Mouse (Mus musculus) forebrain, embryonic 14.5 days (tissue): Measurements from ENCODE around the gene Mrto4. TPM values are rescaled to one million over a fixed set of nuclear protein-coding genes. Genes with fewer than 3 reads are reported as not detected.

ENCODE experiments used
- ATAC-seq: fragments of 200-750 bp; cut with Nextera tagmentation; 2 replicates; pipeline ENCODE4 v1.8.0; 2017; ENCODE audit warnings: mild to moderate bottlenecking, moderate library complexity
- DNase-seq: peaks from one replicate; pipeline ENCODE4 v3.0.0-alpha.2; 2015; ENCODE audit warnings: low spot score
- H3K27ac ChIP-seq: fragments of 300-500 bp; sonication (generic); 2 replicates; pipeline ENCODE4 v1.5.1; 2014; ENCODE audit warnings: low read depth, mild to moderate bottlenecking, control low read depth, low read length, moderate library complexity
- H3K27me3 ChIP-seq: fragments of 300-500 bp; sonication (generic); replicated peaks from 2 replicates; pipeline ENCODE4 v1.6.1; 2014; ENCODE audit warnings: low read length, control low read depth, mixed read lengths; ENCODE audit not compliant: control insufficient read depth, insufficient read depth
- H3K36me3 ChIP-seq: fragments of 300-500 bp; sonication (generic); 2 replicates; pipeline ENCODE4 v1.6.1; 2014; ENCODE audit warnings: low read length, control low read depth; ENCODE audit not compliant: control insufficient read depth, insufficient read depth
- H3K4me1 ChIP-seq: fragments of 300-500 bp; sonication (generic); 2 replicates; pipeline ENCODE4 v1.6.1; 2014; ENCODE audit warnings: antibody characterized with exemption, low read length, control low read depth; ENCODE audit not compliant: control insufficient read depth, insufficient read depth
- H3K4me2 ChIP-seq: fragments of 300-500 bp; sonication (generic); 2 replicates; pipeline ENCODE4 v1.6.1; 2014; ENCODE audit warnings: mild to moderate bottlenecking, control low read depth, low read length
- H3K4me3 ChIP-seq: fragments of 300-500 bp; sonication (generic); 2 replicates; pipeline ENCODE4 v1.5.1; 2014; ENCODE audit warnings: low read depth, low read length, control low read depth
- H3K9ac ChIP-seq: fragments of 300-500 bp; sonication (generic); 2 replicates; pipeline ENCODE4 v1.6.1; 2014; ENCODE audit warnings: mild to moderate bottlenecking, low read length, control low read depth, moderate library complexity
- H3K9me3 ChIP-seq: fragments of 300-500 bp; sonication (generic); replicated peaks from 2 replicates; pipeline ENCODE4 v1.6.1; 2016; ENCODE audit warnings: low read length, control low read depth, mixed read lengths; ENCODE audit not compliant: control insufficient read depth
- WGBS: fragments of 180-500 bp; shearing (Covaris S2); extraction: QIAGEN DNeasy Blood & Tissue Kit; methylation state at CpG from one replicate; pipeline ENCODE4 v1.1.7; 2014; 5-methylcytosine and 5-hydroxymethylcytosine counted together
- polyA plus RNA-seq: library from polyadenylated mRNA; unstranded; fragments of >200 nt; fragmentation: Nextera tagmentation; extraction: Ambion mirVana; gene quantifications from 2 replicates; pipeline ENCODE4 v1.2.1, GENCODE M21; 2014

Gene Mrto4
- polyA plus RNA-seq, 1 experiment from 2014 or later: 110 TPM

DNA sequence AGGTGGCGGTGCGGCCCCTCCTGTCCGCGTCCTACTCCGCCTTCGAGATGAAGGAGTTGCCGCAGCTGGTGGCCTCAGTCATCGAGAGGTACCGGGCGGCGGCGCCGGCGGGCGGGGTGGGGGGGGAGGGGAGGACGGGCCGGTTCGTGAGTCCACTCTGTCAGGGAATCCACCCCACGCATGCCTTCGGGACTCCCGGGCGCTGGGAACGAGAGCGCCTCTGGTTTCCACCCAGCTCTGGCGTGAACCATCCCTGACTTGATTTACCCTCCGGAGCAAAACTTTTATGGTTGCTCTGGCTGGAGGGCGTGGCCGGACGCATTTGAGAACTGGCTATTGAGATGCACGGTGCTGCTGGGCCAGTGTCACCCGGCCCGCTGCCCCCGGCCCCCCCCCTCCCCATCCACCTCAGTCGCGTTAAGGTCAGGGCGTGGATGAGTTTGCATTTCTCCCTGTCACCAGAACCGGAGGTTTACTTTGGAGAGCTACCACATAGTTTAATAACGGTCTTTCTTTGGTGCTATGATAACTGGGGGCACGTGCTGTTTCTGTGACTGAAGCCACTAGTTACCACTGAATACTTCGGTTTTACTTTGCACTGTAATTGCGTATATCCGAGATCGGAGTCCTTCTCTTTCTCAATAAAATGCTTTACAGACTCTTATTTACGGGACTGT, 28.5 kb upstream of the Mrto4 start:
- ATAC-seq: no peak; the same call in 1 of the 2 replicates
- peak overlapping the region; percentile 67 for H3K27ac ChIP-seq
- 3% methylated on average over 40 of the region's 44 CpGs for WGBS

DNA sequence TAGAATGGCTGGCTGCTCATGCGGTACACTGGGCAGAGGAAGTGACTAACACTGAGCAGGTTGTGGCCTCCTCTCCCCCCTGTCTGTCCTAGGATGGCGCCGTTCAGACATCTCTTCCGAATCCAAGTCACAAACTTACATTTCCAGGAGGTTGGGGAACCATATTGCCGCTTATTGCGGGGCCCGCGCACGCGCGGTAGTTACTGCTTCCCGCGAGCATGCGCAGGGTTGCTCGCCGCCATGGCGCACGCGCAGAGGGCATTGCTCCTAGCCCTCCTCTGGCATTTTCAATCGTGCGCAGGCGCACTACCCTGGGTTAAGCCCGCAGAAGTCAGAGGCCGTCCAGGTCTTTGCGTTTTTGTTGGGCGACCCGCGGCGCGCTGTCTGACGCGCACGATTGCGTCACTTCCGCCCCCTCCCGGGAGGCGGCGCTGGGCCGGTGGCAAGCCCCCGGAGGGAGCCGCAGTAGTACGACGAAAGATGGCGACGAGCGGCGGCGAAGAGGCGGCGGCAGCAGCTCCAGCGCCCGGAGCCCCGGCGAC, 27.9 kb upstream of the Mrto4 start:
- ATAC-seq (peak; percentile 95), DNase-seq (peak; percentile 99)
- H3K4me1 ChIP-seq: peaks cover 11% of the 10 kb centered on the region
- H3K9ac ChIP-seq: peak overlapping the region; percentile 86
- H3K4me3 ChIP-seq: peak overlapping the region; percentile 88
- peak overlapping the region; percentile 96 for H3K4me2 ChIP-seq
- peak overlapping the region; percentile 68 for H3K27ac ChIP-seq
- no peaks in the 10 kb centered on the region for H3K9me3 ChIP-seq
- peaks cover 23% of the 10 kb centered on the region for H3K36me3 ChIP-seq
- no peaks in the 10 kb centered on the region for H3K27me3 ChIP-seq
- under 1% methylated on average over 54 of the region's 54 CpGs for WGBS

More for the DNA sequence above, 28.5 kb upstream of the Mrto4 start:
- peak; percentile 2 for DNase-seq
- Histone ChIP-seq H3K4me2 (peak overlapping the region; percentile 96), H3K4me3 (peak overlapping the region; percentile 88), H3K9me3 (no peaks in the 10 kb centered on the region), H3K4me1 (peaks cover 11% of the 10 kb centered on the region), H3K36me3 (peaks cover 16% of the 10 kb centered on the region), H3K9ac (peak overlapping the region; percentile 86), H3K27me3 (no peaks in the 10 kb centered on the region)

DNA sequence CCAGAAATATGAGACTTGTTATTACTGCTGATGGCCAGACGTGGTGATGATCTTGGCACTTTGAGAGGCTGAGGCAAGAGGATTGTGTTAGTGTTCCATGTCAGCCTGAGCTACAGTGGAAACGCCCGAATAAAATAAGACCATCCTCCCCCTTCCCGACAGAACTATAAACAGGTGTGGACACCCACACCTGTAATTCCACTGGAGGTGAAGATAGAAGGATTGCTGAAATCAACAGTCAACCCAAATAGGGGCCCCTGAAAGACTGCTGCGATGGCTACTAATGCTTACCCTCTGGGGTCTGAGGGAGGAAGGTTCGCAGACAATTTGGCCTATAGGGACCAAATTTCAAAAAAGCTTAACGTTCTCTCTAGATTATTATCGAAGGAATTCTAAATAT, 27.3 kb upstream of the Mrto4 start:
- H3K9ac ChIP-seq: peak overlapping the region; percentile 76
- H3K4me1 ChIP-seq: peaks cover 11% of the 10 kb centered on the region
- no peaks in the 10 kb centered on the region for H3K9me3 ChIP-seq
- H3K4me2 ChIP-seq: peak overlapping the region; percentile 96
- H3K27me3 ChIP-seq: no peaks in the 10 kb centered on the region
- no peak overlapping the region for H3K27ac ChIP-seq
- 15% methylated on average over 8 of the region's 8 CpGs for WGBS
- DNase-seq (no peak), ATAC-seq (0 out of 2 replicates have a peak, but pooled peaks have one; percentile 3)
- H3K4me3 ChIP-seq: peak overlapping the region; percentile 88
- peaks cover 28% of the 10 kb centered on the region for H3K36me3 ChIP-seq

DNA sequence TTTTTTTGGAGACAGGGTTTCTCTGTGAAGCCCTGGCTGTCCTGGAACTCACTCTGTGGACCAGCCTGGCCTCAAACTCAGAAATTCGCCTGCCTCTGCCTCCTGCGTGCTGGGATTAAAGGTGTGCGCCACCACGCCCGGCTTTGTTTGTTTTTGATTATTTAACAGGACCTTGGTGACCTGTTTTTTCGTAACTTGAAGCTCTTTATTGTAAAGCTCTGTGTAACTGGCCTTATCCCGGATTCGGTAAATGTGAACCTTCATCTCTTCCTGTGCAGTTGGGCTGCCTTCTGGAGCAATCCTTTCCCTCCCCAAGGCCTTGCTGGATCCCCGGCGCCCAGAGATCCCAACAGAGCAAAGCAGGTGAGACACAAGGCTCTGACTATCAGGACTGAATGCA, 21.2 kb upstream of the Mrto4 start:
- H3K36me3 ChIP-seq: peaks cover 86% of the 10 kb centered on the region
- WGBS: 95% methylated on average over 10 of the region's 10 CpGs
- no peak overlapping the region for H3K9ac ChIP-seq
- no peak overlapping the region for H3K4me3 ChIP-seq
- no peak for ATAC-seq
- no peaks in the 10 kb centered on the region for H3K9me3 ChIP-seq
- H3K4me2 ChIP-seq: no peak overlapping the region
- H3K27me3 ChIP-seq: no peaks in the 10 kb centered on the region
- H3K4me1 ChIP-seq: no peaks in the 10 kb centered on the region
- no peak overlapping the region for H3K27ac ChIP-seq
- DNase-seq: no peak

DNA sequence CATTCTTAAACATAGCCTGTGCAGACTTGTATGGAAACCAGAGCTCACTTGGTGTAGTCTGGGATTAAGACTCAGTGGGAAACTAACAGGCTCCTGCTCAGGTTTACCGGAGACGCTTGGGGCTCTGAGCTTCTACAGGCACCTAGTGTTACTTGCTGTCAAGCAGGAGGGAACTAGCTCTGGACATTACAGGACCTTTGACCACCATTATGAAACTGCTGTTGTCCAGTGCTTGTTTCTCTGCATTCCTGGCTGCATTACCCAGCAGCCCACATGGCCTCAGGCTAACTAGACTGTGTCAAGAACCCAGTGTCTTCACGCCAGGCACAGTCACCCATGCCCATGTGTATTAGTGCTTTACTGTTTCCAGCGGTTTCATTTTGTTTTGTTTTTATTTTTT, 20.8 kb upstream of the Mrto4 start:
- no peak overlapping the region for H3K27ac ChIP-seq
- H3K4me1 ChIP-seq: no peaks in the 10 kb centered on the region
- ATAC-seq (no peak), DNase-seq (no peak)
- 93% methylated on average over 4 of the region's 4 CpGs for WGBS
- no peak overlapping the region for H3K9ac ChIP-seq
- no peaks in the 10 kb centered on the region for H3K27me3 ChIP-seq
- H3K9me3 ChIP-seq: no peaks in the 10 kb centered on the region
- no peak overlapping the region for H3K4me3 ChIP-seq
- no peak overlapping the region for H3K4me2 ChIP-seq
- H3K36me3 ChIP-seq: peaks cover 90% of the 10 kb centered on the region

DNA sequence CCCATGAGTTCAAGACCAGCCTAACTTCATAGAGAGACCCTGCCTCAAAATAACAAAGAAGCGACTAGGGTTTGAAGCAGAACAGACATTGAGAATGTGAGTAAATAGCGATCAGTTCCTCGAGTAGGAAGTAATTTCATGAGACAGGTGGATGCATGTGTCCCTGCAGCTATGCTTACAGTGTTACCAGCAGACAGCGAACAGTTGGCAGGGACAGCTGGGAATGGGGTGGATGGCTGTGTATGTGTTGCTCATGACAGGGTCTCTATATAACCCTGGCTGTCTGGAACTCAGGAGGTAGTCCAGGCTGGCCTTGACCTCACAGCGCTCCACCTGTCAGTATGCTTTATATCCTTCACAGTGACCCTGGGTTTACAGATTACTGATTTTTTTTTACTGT, 15.7 kb upstream of the Mrto4 start:
- Histone ChIP-seq H3K27me3 (no peaks in the 10 kb centered on the region), H3K4me1 (no peaks in the 10 kb centered on the region), H3K9ac (no peak overlapping the region), H3K4me3 (no peak overlapping the region), H3K36me3 (peaks cover 95% of the 10 kb centered on the region), H3K4me2 (no peak overlapping the region), H3K9me3 (no peaks in the 10 kb centered on the region), H3K27ac (no peak overlapping the region)
- no peak for DNase-seq
- WGBS: 96% methylated on average over 5 of the region's 5 CpGs
- no peak for ATAC-seq

DNA sequence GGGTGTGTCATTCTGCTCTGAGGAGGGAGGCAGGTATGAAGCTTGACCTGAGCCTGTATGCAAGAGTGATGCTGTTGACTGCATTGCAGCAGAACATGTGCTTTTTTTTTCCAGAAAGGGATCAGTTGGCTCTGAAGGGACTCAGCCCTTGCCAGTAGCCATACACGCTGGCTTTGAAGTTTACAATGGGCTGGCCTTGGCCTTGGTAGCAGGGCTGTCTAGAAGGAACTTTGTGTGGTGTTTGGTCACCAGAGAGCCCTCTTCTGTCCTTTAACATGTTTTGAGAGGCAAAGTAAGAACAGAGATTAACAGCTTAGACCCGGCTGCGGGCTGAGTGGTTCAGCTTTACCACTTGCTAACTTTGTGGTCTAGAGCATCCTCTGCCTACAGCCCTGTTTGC, 15.0 kb upstream of the Mrto4 start:
- no peaks in the 10 kb centered on the region for H3K27me3 ChIP-seq
- H3K4me1 ChIP-seq: no peaks in the 10 kb centered on the region
- no peak for DNase-seq
- H3K36me3 ChIP-seq: peaks cover 95% of the 10 kb centered on the region
- WGBS: 94% methylated on average over 3 of the region's 3 CpGs
- ATAC-seq: no peak
- H3K27ac ChIP-seq: no peak overlapping the region
- H3K4me2 ChIP-seq: no peak overlapping the region
- H3K4me3 ChIP-seq: no peak overlapping the region
- no peaks in the 10 kb centered on the region for H3K9me3 ChIP-seq
- no peak overlapping the region for H3K9ac ChIP-seq

DNA sequence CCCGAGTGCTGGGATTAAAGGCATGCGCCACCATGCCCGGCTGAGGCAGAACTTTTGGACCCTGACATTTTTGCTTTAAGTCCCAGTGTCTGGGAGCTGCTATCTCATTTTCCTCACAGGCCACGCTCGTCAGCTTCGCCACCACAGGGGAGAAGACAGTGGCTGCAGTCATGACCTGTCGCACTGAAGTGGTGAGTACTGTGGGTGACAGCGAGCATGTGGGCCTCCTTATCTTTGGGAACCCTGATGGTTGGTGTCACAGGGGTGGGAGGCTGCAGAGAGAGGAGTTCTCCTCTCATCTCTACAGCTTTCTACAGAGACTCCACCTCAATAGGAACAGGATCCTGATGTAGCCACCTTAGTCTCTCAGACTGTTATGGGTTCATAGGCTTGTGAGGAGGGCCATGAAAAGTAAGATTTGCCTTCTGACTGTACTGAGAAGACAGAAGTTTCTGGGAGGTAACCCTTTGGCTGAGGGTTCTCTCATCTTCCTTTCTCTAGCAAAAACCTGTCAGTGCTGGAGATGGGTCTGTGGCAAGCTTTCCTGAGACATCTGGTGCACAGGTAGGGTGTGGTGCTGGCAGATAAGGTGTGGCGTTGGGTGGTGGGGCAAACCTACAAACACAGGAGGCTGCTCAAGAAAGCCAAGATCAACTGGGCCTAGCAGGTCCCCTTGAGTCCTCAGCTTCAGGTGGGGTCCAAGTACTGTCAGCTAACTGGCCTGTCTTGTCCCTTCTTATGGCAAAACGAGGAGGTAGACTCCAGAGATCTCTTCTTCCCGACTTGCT, 8.6 kb upstream of the Mrto4 start:
- H3K4me1 ChIP-seq: no peaks in the 10 kb centered on the region
- no peak overlapping the region for H3K4me3 ChIP-seq
- WGBS: 96% methylated on average over 11 of the region's 11 CpGs
- H3K4me2 ChIP-seq: no peak overlapping the region
- H3K27me3 ChIP-seq: no peaks in the 10 kb centered on the region
- H3K36me3 ChIP-seq: peaks cover 95% of the 10 kb centered on the region
- ATAC-seq: no peak
- DNase-seq: no peak
- no peak overlapping the region for H3K27ac ChIP-seq
- no peak overlapping the region for H3K9ac ChIP-seq
- H3K9me3 ChIP-seq: no peaks in the 10 kb centered on the region

DNA sequence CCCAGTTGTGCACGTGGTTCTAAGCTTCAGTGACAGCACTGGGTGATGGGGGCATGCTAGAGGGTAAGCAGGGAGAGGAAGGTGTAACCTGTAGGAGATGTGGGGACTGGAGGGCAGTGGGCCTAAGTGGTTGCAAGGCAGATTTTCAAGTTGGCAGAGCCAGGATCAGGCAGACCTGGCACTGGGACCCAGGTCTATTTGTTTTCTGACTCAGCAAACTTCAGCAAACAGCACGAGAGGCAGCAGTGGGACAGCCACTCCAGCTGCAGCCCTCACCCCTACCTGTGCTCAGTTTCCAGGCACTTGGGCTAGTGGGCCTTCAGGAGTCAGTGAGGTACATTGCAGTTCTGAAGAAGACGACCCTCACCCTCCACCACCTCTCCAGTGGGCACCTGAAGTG, 4.8 kb upstream of the Mrto4 start:
- Histone ChIP-seq H3K36me3 (peaks cover 73% of the 10 kb centered on the region), H3K27ac (no peak overlapping the region), H3K27me3 (no peaks in the 10 kb centered on the region), H3K9ac (no peak overlapping the region), H3K4me1 (peaks cover 4% of the 10 kb centered on the region), H3K4me3 (no peak overlapping the region), H3K4me2 (no peak overlapping the region), H3K9me3 (no peaks in the 10 kb centered on the region)
- no peak for ATAC-seq
- WGBS: 87% methylated on average over 3 of the region's 3 CpGs
- no peak for DNase-seq
